Mouse (Mus musculus) Patski (cell line): ENCODE data around the gene Gnb1l. TPM values are rescaled to one million over a fixed set of nuclear protein-coding genes. Genes with fewer than 3 reads are reported as not detected.

Experiments
- ATAC-seq: fragments of 100-300 bp; one replicate; pipeline ENCODE4 v1.8.0; 2021
- CTCF ChIA-PET: fragments of 350-600 bp; sonication (Branson Sonifier 250); formaldehyde crosslinking; loops from one replicate; lab custom pipeline; 2022; ENCODE audit warnings: inconsistent platforms; lab: Charles Lee
- POLR2A ChIA-PET: fragments of 350-600 bp; sonication (Branson Sonifier 250); formaldehyde crosslinking; loops from one replicate; lab custom pipeline; 2022; ENCODE audit warnings: antibody characterized with exemption, inconsistent platforms; lab: Charles Lee
- DNase-seq: peaks from one replicate; pipeline ENCODE4 v3.0.0-alpha.2; 2011; ENCODE audit warnings: low read depth, low spot score
- H3K27me3 ChIP-seq: fragments of 371-371 bp; one replicate; pipeline ENCODE4 v1.5.1; 2021
- CTCF ChIP-seq: fragments of 100-300 bp; IDR thresholded peaks from one replicate; pipeline ENCODE4 v1.5.1; 2021
- in situ Hi-C: fragments of 300-500 bp; cut with MboI; formaldehyde crosslinking; loops from 3 replicates; pipeline ENCODE4 v1.11.1; 2018; ENCODE audit warnings: low pct_unique_long_range_greater_than_20kb, mixed read lengths
- polyA plus RNA-seq: library from polyadenylated mRNA; unstranded; gene quantifications from one replicate; pipeline ENCODE4 v1.2.3, GENCODE M21; 2021

Gnb1l gene
- polyA plus RNA-seq, 1 experiment from 2014 or later: 9.9 TPM

GRCm38 (mm10) chr16:18477996-18478395 is 20.5 kb upstream of the Gnb1l start:
- in situ Hi-C loops: no loop called here
- no peak for TF ChIP-seq CTCF
- POLR2A ChIA-PET: interaction anchor here (0.6 kb wide), 1 partner anchor 86 kb away, joined by 4 read pairs; no protein-coding TSS in a partner anchor
- H3K27me3 ChIP-seq: no peaks in the 10 kb centered on the region
- ATAC-seq (no peak), DNase-seq (no peak)
- CTCF ChIA-PET: interaction anchor here (1.3 to 1.4 kb wide), 2 partner anchors 34 to 39 kb away, joined by 3 to 5 read pairs; no protein-coding TSS in a partner anchor

- in situ Hi-C loops: no loop called here
- TF ChIP-seq CTCF: no peak
- POLR2A ChIA-PET: interaction anchor here (1.1 to 1.2 kb wide), 2 partner anchors 18 to 29 kb away, joined by 3 read pairs; no protein-coding TSS in a partner anchor
- DNase-seq (no peak), ATAC-seq (no peak)
- CTCF ChIA-PET: interaction anchor here (1.0 kb wide), 1 partner anchor 36 kb away, joined by 4 read pairs; no protein-coding TSS in a partner anchor
- no peaks in the 10 kb centered on the region for H3K27me3 ChIP-seq
These were observed 18.8 kb upstream of the Gnb1l start for GRCm38 (mm10) chr16:18479667-18480066.

DNA sequence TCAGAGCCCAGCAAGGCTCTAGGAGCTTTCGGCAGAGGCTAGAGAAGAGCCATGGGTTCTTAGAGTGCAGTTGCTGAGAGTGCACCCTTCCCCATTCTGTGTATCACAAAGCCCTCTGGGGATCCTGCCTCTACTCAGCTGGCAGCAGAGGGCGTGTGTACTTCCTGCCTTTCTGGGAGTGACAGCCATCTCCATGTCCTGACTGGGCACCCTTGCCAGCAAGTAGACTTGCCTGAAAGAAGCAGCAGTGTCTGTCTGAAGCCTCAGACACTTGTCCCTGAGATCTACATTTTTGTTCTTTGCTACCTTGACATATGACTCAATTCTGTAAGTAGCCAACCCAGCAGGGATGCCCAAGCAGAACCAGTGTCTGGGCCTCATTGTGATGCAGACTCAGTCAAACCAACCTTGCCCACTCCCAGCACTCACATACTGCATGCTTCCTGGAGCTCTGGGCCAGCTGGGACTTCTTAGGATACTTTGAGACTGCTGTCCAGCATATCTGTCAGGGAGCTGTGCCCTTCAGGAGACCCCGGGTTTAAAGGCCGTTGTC is 17.5 kb upstream of the Gnb1l start:
- no peak for DNase-seq
- CTCF ChIA-PET: interaction anchor here (1.6 kb wide), 1 partner anchor 30 kb away, joined by 3 read pairs; no protein-coding TSS in a partner anchor

DNA sequence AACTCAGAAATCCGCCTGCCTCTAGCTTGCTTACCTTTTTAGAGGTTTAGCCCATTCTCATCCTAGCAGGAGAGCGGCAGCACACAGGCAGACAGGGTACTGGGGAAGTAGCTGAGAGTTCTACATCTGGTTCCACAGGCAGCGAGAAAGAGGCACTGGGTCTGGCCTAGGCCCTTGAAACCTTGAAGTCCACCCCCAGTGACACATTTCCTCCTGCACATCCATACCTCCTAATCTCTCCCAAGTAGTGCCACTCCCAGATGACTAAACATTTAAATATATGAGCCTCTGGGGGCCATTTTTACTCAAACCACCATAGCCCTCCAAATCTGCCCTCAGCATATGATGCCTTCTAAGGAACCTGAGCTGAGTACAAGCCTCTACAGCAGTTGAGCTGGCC is 16.1 kb upstream of the Gnb1l start:
- no peak for TF ChIP-seq CTCF
- in situ Hi-C loops: no loop called here
- ChIA-PET CTCF (no interaction called here), POLR2A (no interaction called here)
- H3K27me3 ChIP-seq: no peaks in the 10 kb centered on the region
- DNase-seq (no peak), ATAC-seq (no peak)

More for the DNA sequence above, 17.5 kb upstream of the Gnb1l start:
- POLR2A ChIA-PET: interaction anchor here (1.1 kb wide), 1 partner anchor 30 kb away, joined by 3 read pairs; no protein-coding TSS in a partner anchor
- no peak for ATAC-seq
- TF ChIP-seq CTCF: no peak
- no peaks in the 10 kb centered on the region for H3K27me3 ChIP-seq
- in situ Hi-C loops: no loop called here

DNA sequence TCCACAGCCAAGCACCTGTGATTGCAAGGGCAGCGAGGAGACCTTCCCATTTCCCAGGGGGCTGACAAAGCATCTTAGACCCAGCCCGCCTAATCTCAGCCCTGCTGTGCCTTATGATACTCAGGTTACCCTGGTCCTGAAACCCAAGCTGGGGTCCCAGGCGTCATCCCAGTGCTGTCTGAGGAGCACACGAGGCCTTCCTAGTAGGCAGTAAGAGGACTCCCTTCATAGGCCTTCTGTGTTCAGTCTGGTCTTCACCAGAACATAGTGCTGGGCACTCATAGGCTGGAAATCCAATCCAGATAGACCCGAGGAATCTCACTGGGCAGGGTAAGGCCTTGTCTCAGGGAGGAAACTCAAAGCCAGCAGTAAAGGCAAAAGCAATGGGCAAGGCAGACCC is 14.7 kb upstream of the Gnb1l start:
- CTCF ChIA-PET: interaction anchor here (1.2 kb wide), 1 partner anchor 40 kb away, joined by 3 read pairs; no protein-coding TSS in a partner anchor
- in situ Hi-C loops: no loop called here
- no peak for DNase-seq
- no peak for ATAC-seq
- H3K27me3 ChIP-seq: no peaks in the 10 kb centered on the region
- TF ChIP-seq CTCF: no peak
- POLR2A ChIA-PET: no interaction called here

- POLR2A ChIA-PET: no interaction called here
- TF ChIP-seq CTCF: no peak
- in situ Hi-C loops: no loop called here
- no peak for DNase-seq
- H3K27me3 ChIP-seq: no peaks in the 10 kb centered on the region
- ATAC-seq: no peak
- CTCF ChIA-PET: interaction anchor here (1.2 kb wide), 1 partner anchor 41 kb away, joined by 3 read pairs; no protein-coding TSS in a partner anchor
These were observed 14.1 kb upstream of the Gnb1l start for GRCm38 (mm10) chr16:18484386-18484785.

DNA sequence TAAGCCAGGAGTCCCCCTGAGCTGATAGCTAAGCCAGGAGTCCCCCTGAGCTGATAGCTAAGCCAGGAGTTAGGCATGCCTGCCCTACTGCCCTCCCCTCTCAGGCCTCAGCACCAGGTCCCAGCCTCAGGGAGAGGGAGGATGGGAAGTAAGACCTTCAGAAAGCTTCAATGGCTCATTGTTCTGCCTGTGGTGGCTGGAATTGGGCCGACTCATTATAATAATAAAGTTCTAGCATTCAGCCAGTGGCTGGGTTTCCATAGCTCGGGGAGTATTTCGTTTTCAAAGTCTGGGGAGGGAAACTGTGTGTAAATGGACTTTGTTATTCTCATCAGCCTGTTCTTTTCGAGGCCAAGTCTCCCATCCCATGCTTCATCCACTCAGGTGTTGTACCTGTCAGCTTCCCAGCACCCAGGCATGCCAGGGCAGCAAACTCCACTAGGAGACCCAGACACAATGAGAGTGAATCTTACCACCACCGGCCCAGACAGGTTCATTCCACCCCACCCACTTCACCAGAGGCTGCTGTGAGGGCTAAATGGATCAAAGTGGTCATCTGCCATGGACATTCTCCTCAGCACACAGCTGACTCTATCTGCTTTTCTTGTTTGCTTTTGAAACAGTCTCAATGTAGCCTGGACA is 13.6 kb upstream of the Gnb1l start:
- in situ Hi-C loops: no loop called here
- CTCF ChIA-PET: interaction anchor here (1.2 to 1.5 kb wide), 2 partner anchors 41 kb away, joined by 3 read pairs; no protein-coding TSS in a partner anchor
- POLR2A ChIA-PET: no interaction called here

GRCm38 (mm10) chr16:18486126-18486525 is 12.4 kb upstream of the Gnb1l start:
- POLR2A ChIA-PET: no interaction called here
- in situ Hi-C loops: no loop called here
- DNase-seq (no peak), ATAC-seq (no peak)
- TF ChIP-seq CTCF: no peak
- CTCF ChIA-PET: interaction anchor here (1.5 kb wide), 1 partner anchor 43 kb away, joined by 3 read pairs; no protein-coding TSS in a partner anchor
- no peaks in the 10 kb centered on the region for H3K27me3 ChIP-seq

More for the DNA sequence above, 13.6 kb upstream of the Gnb1l start:
- no peaks in the 10 kb centered on the region for H3K27me3 ChIP-seq
- no peak for ATAC-seq
- no peak for DNase-seq
- no peak for TF ChIP-seq CTCF

DNA sequence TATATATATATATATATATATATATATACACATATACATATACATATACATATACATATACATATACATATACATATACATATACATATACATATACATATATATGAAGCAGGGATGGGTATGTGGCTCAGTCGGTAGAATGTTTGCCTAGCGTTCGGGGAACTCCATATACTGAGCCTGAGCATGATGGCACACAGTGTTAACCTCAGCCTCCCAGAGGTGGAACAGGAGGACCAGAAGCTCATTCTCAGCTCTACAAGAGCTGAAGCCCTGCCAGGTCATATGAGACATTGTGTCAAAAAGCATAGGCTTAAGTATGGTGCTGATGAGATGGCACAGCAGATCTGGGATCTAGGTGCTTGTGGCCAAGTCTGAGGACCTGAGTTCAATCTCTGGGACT is 8.2 kb upstream of the Gnb1l start:
- ChIA-PET POLR2A (interaction anchor here (0.6 to 1.1 kb wide), 2 partner anchors 12 to 124 kb away, joined by 3 to 6 read pairs; no protein-coding TSS in a partner anchor), CTCF (no interaction called here)
- in situ Hi-C loops: no loop called here
- ATAC-seq: no peak
- DNase-seq: no peak
- TF ChIP-seq CTCF: no peak
- H3K27me3 ChIP-seq: no peaks in the 10 kb centered on the region

DNA sequence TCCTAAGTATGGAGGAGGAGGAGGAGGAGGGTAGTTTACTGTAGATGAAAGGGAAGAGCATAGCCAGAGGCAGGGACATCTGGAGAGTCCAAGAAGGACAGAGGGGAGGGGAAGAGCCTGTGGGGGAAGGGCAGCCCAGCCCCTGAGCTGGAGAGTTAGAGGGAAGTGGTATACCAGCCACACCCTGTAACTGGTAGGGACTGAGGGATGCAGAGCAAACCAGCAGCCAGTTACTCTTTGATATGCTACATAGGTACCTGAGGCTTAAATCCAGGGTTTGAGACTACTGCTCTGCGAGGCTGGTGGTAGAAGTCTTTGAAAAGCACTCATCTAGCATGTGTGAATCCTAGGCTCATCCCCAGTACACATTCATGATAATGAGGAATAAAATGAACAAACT is 7.6 kb upstream of the Gnb1l start:
- H3K27me3 ChIP-seq: no peaks in the 10 kb centered on the region
- no peak for ATAC-seq
- no peak for DNase-seq
- ChIA-PET CTCF (no interaction called here), POLR2A (interaction anchor here (1.1 kb wide), 1 partner anchor 11 kb away, joined by 6 read pairs; no protein-coding TSS in a partner anchor)
- in situ Hi-C loops: no loop called here
- TF ChIP-seq CTCF: no peak
